Mouse (Mus musculus) WW6 (cell line): ENCODE measurements around the gene Lrmda.

ENCODE experiments used
- DNase-seq: peaks from one replicate; pipeline ENCODE4 v3.0.0-alpha.2; 2013; ENCODE audit warnings: low read depth, low spot score

Lrmda gene

GRCm38 (mm10) chr14:22860631-22861030 lies 841.1 kb downstream of the Lrmda start:
- DNase-seq = no peak

DNA sequence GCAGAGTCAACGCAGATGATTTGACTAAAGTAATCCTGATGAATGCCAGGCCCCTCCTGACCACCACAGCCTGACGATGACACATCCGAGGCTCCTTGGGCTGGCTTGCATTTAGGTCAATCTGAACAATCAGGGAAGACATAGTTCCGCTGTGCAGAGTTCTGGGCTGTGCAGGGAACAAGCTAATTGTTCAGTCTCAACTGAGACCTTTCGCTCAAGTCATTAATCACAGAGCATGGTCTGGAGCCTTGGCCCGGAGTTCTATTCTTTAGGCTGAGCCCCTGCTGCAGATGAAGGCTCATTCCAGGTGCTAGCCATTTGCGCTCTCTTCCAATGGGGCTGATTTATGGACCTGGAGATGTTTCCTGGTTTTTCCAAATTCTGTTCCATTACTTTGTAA lies 844.6 kb downstream of the Lrmda start:
- no peak for DNase-seq

DNA sequence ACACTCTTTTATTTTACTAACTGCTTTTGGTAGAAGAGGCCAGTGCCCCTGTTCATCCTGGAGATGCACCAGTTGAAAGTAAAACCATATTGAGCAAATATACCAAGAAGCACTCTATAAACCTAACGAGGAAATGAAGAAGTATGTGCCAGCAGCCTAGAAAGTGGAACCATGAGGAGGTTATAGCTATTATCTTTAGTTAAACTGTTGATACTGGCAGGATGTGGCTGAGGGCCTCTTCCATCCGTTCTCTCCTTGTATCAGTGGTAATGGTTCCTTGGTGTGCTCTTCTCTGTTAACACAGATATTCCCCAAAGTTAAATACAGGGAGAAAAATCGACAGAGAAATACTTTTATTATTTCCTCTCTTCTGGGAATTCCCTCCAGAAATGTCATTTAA lies 855.1 kb downstream of the Lrmda start:
- no peak for DNase-seq

DNA sequence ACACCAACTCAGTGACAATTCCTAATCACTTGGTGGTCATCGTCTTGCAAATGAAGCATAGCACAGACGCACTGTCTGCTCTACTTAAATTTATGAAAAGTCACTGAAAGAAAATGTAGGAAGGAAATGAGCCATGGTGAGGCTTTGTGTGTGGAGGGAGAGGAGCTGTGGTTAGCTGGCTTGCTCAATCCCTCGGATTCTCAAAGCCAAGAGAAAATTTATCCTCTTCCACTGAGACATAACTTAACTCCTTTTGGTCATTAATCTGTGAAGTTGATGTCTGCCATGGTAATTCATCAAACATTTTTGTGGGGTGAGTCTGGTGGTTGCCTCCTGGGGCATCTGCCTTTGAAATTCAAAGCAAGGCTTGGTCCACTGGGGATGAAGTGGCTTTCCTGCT lies 867.7 kb downstream of the Lrmda start:
- DNase-seq = no peak

DNA sequence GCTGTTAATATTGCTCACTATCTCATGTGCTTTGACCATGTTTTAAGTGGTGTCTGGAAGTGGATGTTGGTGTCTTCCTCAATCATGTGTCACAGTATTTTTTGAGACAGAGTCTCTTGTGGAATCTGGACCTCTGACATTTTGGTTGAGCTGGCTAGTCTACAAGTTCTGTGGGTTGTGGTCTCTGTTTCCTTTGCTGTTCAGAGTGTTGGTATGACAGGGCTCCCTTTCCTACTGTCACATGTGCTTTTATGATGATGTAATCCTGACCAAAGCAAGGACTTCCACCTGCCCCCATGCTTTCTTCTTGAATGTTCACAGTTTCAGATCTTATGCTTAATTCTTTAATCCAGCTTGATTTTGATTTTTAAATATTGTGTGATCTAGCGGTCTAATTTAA lies 879.8 kb downstream of the Lrmda start:
- no peak for DNase-seq

DNA sequence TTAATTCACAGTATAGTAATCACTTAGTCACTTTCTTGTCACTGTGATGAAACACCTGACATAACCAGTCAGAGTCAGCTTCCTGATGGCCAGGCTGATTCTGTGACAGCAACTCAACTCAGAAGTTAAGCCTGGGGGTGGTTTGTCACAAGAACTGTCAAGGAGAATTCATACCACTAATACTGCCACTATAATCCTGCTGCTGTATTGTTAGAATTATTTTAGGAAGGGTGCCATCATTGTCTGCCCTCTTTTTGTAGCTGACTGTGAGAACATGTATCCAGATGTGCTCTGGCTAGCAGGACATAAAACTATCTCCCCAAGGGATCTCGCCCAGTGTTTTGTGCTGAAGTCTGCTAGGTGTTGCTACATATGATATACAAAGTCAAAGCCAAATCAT lies 882.6 kb downstream of the Lrmda start:
- no peak for DNase-seq

DNA sequence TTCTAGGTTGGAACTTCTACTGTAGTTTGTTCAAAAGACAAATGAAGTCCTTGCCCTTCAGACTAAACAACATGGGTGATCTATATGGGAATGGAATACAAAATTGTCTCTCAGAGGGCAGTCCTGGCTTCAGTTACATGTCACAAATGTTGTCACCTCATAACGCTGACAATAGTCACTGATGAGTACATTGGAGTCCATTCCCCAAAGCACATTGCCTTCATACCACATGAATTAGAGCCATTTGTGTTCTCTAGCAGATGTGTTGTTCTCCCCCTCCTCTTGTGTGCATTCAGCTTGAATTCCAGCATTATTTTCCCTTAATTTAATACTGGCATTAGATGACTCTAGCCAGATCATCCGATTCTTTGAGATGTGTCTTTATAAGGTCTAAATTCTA lies 883.4 kb downstream of the Lrmda start:
- DNase-seq = no peak

DNA sequence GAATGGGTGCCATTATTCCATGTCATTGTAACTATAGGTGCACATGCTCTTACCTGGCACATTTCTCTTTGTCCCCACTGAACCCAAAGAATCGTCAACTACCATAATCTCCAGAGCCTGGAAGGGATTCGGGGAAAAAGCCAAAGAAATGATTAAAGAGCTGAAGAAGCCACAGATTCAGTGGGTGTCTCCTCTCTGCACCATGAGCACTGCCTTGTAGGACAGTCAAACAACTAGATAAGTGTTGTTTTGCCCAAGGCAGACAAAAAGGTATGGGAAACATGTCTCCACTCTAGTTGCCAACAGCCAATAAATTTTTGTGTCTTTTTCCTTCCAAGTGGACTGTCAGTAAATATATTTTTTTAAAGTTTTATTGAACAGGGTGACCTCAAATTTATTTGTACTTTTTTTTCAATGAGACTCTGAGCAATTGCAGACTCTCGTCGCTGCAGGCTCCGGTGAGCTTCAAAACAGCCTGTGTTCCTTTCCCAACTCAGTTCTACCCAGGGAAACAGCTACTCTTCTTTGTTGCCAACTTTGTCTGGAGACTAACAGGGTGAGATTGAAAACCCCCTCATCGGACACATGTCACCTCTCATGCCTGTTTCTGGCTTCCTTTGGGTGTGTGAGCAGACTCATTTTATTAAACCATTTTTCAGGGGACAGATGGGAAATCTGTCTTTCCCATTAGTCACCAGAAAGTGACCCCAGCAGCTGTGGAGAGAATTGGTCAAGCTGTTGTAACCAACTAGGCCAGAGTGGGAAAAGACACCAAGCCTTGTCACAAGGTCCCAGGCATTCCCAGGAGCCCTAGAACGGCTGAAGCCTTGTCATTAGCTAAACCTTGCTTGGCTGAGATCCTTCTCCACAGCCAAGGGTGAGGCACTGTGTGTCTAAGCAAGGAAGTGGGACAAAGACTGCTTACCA lies 886.5 kb downstream of the Lrmda start:
- no peak for DNase-seq

- no peak for DNase-seq
Observed at GRCm38 (mm10) chr14:22906716-22907115, 887.2 kb downstream of the Lrmda start.

- DNase-seq = no peak
Observed at GRCm38 (mm10) chr14:22907221-22907620, 887.7 kb downstream of the Lrmda start.

DNA sequence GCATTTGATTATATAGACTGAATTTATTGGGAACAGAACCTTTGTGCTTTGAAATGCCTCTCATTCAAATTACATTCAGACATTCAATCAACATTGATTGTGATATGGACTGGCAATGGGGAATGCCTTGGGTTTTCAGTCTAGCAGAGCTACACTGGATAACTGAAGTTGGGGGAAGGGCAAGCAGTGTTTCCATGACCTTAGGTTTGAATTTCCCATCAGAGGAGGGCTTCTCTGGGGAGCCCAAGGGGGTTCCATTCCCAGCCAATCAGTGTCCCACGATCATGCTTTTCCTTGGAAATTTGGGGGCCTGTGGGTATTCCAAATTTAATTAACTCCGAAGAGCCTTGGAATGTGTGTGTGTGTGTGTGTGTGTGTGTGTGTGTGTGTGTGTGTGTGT lies 888.5 kb downstream of the Lrmda start:
- DNase-seq = no peak

DNA sequence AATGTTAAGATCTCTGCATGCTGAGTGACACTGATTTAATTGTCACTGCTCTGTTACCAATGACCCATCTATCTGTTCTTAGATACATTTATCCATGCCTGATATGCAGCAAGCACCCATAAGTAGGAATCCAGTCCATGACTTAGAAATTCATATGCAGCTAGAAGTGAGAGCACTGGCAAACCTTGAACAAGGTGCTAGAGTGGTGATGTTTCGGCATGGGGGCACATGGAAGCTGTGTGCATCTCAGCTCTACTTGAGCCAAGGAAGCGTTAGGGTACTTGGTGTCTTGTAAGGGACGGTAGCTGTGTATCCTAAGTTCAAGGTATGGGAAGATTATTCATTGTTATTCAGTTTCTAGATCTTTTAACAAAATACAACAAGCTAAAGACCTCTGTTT lies 896.0 kb downstream of the Lrmda start:
- no peak for DNase-seq

DNA sequence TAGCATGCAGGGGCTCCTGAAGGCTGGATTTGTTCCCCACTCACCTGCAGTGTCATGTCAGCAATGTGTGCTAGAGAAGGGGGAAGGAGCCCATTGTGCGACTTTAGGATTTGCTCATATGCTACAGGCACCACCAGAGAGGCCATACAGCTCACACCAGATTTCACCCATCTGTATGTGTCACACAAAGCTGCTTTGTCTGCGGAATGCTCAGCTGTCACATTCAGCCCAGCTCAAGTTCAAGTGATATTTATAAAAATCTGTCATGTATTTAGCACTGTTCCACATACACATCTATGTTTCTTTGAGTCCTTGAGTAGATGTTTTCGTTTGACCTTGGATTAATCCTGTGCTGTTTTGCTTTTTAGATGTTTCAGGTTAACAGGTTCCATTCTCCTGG lies 899.0 kb downstream of the Lrmda start:
- DNase-seq = no peak

- no peak for DNase-seq
Observed at GRCm38 (mm10) chr14:22918931-22919330, 899.4 kb downstream of the Lrmda start.

- no peak for DNase-seq
Observed at GRCm38 (mm10) chr14:22921152-22921551, 901.6 kb downstream of the Lrmda start.

DNA sequence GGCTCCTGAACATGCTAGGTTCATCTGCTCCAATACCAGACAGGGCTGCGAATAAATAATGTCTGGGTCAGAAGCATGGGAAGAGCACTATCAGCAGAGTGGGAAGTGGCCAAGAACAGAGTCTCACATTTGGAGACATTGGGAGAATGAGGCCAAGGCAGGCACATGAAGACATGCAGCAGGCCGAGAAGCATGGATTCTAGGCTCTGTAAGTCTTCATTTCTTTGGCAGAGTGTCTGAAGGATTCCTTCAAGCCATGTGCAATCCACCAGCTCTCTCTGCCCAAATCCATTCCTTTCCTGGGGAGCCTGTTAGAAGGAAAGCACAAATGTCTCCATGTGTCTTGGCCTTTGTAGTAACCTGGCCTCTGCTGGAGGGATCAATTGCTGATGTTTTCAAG lies 902.3 kb downstream of the Lrmda start:
- no peak for DNase-seq

- no peak for DNase-seq
Observed at GRCm38 (mm10) chr14:22922571-22922970, 903.1 kb downstream of the Lrmda start.

- DNase-seq = no peak
Observed at GRCm38 (mm10) chr14:22923251-22923650, 903.7 kb downstream of the Lrmda start.

DNA sequence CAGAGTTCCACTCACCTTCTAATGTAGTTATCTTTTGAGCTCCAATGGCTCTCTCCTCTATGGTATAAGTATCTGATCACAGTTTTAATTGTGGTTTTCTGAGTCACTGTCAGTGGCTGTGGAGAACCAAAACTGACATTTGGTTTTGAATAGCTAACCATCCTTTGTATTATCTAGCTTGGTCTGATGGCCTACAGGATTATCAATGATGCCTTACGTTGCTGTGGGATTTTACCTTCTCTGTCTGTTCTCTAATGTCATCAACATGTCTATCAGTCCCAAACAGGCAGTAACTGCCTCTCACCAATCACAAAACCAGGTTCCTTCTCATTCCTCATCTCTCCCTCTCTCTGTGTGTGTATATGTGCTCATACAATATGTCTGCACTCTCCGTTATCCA lies 908.8 kb downstream of the Lrmda start:
- no peak for DNase-seq

DNA sequence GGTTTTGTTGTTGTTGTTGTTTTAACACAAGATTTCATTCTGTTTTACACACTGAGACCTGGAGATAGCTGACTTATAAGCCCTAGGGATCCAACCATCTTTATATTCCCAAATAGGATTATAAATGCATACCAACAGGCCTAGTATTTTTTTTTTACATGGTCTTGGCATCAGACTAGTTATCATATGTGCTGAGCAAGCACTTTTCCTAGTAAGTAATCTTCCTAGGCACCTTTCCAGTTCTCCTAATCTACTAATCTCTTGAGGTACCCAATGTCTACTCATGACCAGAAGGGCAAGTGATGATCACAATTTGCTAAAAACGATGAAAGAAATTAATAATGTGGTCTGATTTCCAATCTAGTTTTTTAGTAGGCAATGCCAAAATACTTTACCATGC lies 909.2 kb downstream of the Lrmda start:
- DNase-seq = no peak

DNA sequence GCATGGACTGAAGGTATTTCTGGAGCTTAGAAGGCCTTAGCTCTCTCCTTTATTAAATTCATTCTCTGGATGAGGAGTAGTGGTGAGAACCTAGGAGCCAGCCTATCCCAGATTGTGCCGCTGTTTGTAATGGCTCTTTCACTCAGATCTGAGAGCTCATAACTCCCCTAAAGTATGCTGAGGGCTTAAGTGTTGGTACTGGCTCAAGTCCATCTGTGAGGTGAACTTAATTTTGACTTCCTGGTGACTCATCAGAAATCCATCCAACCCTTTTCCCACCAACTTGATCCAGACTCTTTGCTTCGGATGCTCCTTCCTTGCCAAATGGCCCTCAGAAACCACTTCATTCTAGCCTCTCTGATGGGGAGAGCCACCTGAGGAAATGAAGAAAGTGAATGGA lies 910.1 kb downstream of the Lrmda start:
- no peak for DNase-seq

DNA sequence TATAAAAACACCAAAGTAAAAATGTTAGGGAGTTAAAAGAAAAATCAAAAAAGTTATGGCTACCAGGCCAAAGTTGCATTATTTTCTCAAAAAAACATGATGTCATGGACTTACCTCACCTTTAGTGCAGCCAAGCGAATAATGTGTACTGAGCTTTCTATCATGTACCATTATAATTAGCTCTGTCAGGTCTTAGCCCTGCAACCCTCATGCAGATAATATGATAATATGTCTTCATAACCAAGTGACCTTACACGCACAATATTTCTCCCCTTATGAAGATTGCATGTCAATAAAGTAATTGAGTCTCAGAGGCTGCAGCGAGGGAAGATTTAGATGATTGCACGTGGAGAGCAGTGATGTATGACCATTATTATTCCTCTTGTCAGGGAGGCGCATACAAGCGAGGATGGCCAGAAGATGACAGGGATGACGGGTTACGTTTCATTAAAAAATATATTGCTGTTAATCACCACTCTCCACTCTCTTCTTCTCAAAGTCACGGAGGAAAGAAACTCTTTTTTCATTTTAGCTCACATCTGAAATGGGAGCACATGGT lies 911.1 kb downstream of the Lrmda start:
- DNase-seq = no peak

DNA sequence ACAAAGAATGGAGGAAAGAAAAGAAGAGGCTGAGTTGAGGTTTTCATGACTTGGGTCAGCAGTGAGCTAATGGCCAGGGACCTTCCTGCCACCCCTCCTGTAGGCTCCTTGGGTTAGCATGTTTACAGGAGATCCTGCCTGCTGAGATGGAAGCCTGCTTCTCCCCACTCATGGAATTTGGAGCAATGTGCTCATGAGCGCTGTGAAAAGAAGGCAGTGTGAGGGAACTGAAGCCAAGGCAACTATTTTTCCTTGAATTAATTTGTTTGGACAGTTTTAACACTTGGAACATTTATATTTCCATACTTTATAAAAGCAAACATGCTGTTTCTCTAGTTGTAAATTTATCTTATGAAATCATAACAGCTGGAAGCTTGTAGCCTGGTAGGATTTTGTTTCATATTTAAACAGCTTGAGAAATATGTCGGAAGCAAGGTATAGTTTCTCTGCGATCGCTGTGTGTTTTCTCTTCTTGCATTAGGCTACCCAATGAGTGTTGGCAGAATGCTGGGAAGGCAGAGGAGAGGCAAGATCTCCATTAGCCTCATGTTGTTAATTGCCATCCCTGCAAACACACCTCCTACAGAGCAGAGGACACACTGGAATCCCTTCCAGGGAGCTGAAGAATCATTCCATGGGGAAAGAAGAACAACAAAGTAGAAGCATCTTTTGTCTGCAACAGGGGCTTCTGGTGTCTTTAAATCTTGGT lies 911.8 kb downstream of the Lrmda start:
- DNase-seq = no peak
